Mouse (Mus musculus) neural tube, embryonic 11.5 days (tissue): ENCODE results near the gene Slain2. TPM values are rescaled to one million over a fixed set of nuclear protein-coding genes. Genes with fewer than 3 reads are reported as not detected.
"Not testable (repeated sequence)": the region's sequence is repeated elsewhere in the genome, so short reads cannot be mapped to it uniquely, and the experiment has no call there.

Experiments
- ATAC-seq: fragments of 200-750 bp; cut with Nextera tagmentation; 2 replicates; pipeline ENCODE4 v1.8.0; 2017; ENCODE audit warnings: moderate number of reproducible peaks, mild to moderate bottlenecking, moderate TSS enrichment, moderate library complexity; ENCODE audit not compliant: insufficient read depth, low FRiP score, low TSS enrichment
- DNase-seq: peaks from one replicate; pipeline ENCODE4 v3.0.0-alpha.2; 2015; ENCODE audit warnings: low spot score
- H3K27ac ChIP-seq: fragments of 300-500 bp; sonication (generic); 2 replicates; pipeline ENCODE4 v1.5.1; 2014; ENCODE audit warnings: low read depth, mild to moderate bottlenecking, low read length
- H3K27me3 ChIP-seq: fragments of 300-500 bp; sonication (generic); 2 replicates; pipeline ENCODE4 v1.6.1; 2014; ENCODE audit warnings: mild to moderate bottlenecking, low read length, mixed read lengths; ENCODE audit not compliant: control insufficient read depth, insufficient read depth
- H3K36me3 ChIP-seq: fragments of 300-500 bp; sonication (generic); 2 replicates; pipeline ENCODE4 v1.6.1; 2014; ENCODE audit warnings: mild to moderate bottlenecking, low read length, moderate library complexity, mixed read lengths; ENCODE audit not compliant: control insufficient read depth, insufficient read depth
- H3K4me1 ChIP-seq: fragments of 300-500 bp; sonication (generic); 2 replicates; pipeline ENCODE4 v1.6.1; 2014; ENCODE audit warnings: low read length, mixed read lengths; ENCODE audit not compliant: control insufficient read depth, insufficient read depth
- H3K4me2 ChIP-seq: fragments of 300-500 bp; sonication (generic); 2 replicates; pipeline ENCODE4 v1.6.1; 2014; ENCODE audit warnings: low read depth, mild to moderate bottlenecking, moderate library complexity
- H3K4me3 ChIP-seq: fragments of 300-500 bp; sonication (generic); 2 replicates; pipeline ENCODE4 v1.5.1; 2014; ENCODE audit warnings: low read depth, low read length
- H3K9ac ChIP-seq: fragments of 300-500 bp; sonication (generic); 2 replicates; pipeline ENCODE4 v1.6.1; 2014; ENCODE audit warnings: mild to moderate bottlenecking, low read length
- H3K9me3 ChIP-seq: fragments of 300-500 bp; sonication (generic); 2 replicates; pipeline ENCODE4 v1.6.1; 2016; ENCODE audit warnings: low read length; ENCODE audit not compliant: control insufficient read depth
- WGBS: fragments of 180-500 bp; shearing (Covaris S2); extraction: QIAGEN DNeasy Blood & Tissue Kit; methylation state at CpG from one replicate; pipeline ENCODE4 v1.1.7; 2014; 5-methylcytosine and 5-hydroxymethylcytosine counted together
- polyA plus RNA-seq: library from polyadenylated mRNA; unstranded; fragments of >200 nt; fragmentation: Nextera tagmentation; extraction: Ambion mirVana; gene quantifications from 2 replicates; pipeline ENCODE4 v1.2.1, GENCODE M21; 2014

Slain2 gene
- polyA plus RNA-seq, 1 experiment from 2014 or later: 30.6 TPM

DNA sequence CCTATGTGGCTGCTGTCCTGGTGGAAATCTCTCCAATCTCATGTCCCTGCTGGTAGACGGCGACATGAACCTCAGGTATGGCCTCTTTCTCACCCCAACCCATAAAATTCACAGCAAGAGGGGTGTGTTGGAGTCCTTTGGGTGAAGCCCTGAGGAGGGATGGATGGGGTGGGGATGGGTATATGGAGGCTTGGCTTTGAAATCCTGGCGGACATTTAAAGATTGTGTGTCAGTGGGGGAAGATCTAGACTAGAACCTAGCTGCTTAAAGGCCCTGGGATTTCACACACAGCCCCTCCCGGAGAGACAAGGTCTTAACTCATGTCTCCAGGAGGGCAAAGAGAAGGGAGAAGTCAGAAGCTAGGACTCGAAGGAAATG lies 93.5 kb downstream of the Slain2 start:
- no peak; the same call in 1 of the 2 replicates for ATAC-seq
- WGBS: 40% methylated on average over 5 of the region's 5 CpGs
- no peak for DNase-seq
- Histone ChIP-seq H3K36me3 (no peaks in the 10 kb centered on the region), H3K9ac (0 out of 2 replicates have a peak overlapping the region, but pooled peaks have one; percentile 9), H3K4me2 (no peak overlapping the region), H3K27me3 (peaks cover 10% of the 10 kb centered on the region), H3K9me3 (no peaks in the 10 kb centered on the region), H3K27ac (no peak overlapping the region), H3K4me1 (no peaks in the 10 kb centered on the region), H3K4me3 (peak overlapping the region; percentile 43)

DNA sequence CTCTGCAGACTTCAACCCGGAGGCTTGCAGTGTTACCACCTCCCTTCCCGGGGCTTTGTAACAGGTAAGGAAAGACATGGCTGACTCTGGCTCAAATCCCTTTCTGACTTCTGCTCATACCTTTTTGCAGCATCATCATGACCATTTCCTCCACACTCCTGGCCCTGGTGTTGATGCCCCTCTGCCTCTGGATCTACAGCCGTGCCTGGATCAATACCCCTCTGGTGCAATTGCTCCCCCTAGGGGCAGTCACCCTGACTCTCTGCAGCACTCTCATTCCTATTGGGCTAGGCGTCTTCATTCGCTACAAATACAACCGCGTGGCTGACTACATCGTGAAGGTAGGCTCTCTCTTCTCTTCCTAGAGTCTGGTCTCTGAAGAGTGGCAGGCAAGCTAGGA lies 94.1 kb downstream of the Slain2 start:
- DNase-seq: peak; percentile 35
- H3K27me3 ChIP-seq: not testable (repeated sequence)

DNA sequence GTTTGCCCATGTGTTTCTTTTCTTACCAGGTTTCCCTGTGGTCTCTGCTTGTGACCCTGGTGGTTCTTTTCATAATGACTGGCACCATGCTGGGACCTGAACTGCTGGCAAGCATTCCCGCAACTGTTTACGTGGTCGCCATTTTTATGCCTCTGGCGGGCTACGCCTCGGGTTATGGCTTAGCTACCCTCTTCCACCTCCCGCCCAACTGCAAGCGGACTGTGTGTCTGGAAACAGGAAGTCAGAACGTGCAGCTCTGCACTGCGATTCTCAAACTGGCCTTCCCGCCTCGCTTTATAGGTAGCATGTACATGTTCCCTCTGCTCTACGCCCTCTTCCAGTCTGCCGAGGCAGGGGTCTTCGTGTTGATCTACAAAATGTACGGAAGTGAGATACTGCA lies 97.7 kb downstream of the Slain2 start:
- H3K9me3 ChIP-seq, H3K4me2 ChIP-seq, ATAC-seq, H3K4me1 ChIP-seq, H3K4me3 ChIP-seq, H3K9ac ChIP-seq, H3K36me3 ChIP-seq, DNase-seq, H3K27ac ChIP-seq: not testable (repeated sequence)
- H3K27me3 ChIP-seq: peaks cover 12% of the 10 kb centered on the region
- WGBS: 93% methylated on average over 13 of the region's 16 CpGs

More for the DNA sequence above, 94.1 kb downstream of the Slain2 start:
- ATAC-seq, H3K9me3 ChIP-seq, H3K9ac ChIP-seq, H3K27ac ChIP-seq, H3K4me2 ChIP-seq, H3K4me3 ChIP-seq, H3K4me1 ChIP-seq, H3K36me3 ChIP-seq: not testable (repeated sequence)
- WGBS: 42% methylated on average over 8 of the region's 8 CpGs

DNA sequence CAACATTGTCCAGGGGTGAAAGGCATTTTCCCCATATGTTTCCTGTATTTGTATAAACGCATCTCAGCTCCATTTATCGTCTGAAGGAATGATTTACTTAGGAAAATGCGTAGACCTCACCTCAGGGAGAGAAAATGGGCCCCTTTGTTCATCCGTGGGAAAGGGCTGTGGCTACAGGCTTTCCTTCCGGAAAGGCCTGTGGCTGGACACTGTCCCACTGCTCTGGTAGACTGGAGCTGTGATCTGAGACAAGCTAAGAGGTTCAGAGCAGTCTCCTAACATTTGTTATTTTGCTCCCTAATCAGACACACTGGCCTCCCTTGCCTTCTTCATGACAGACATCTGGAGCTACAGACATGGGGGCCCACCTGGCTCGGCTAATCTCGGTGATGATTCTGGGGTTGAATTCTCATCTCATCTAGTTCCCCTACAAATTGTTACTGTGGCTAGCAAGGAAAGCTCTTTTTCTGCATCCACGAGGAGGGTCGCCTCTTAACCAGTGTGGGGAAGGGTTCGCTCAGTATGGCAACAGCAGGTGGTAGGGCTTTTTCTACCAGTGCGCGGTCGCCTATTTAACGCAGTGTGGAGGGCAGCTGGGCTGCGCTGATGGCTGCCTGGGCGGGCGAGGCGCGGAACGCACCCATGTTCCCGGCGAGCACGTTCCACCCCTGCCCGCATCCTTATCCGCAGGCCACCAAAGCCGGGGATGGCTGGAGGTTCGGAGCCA lies 98.9 kb downstream of the Slain2 start:
- H3K27me3 ChIP-seq, H3K36me3 ChIP-seq, H3K27ac ChIP-seq, DNase-seq, H3K4me1 ChIP-seq, H3K4me3 ChIP-seq, H3K9ac ChIP-seq, H3K9me3 ChIP-seq: not testable (repeated sequence)
- peak overlapping the region; percentile 61 for H3K4me2 ChIP-seq
- ATAC-seq: peak; percentile 53; the same call in 1 of the 2 replicates
- WGBS: 18% methylated on average over 24 of the region's 27 CpGs

DNA sequence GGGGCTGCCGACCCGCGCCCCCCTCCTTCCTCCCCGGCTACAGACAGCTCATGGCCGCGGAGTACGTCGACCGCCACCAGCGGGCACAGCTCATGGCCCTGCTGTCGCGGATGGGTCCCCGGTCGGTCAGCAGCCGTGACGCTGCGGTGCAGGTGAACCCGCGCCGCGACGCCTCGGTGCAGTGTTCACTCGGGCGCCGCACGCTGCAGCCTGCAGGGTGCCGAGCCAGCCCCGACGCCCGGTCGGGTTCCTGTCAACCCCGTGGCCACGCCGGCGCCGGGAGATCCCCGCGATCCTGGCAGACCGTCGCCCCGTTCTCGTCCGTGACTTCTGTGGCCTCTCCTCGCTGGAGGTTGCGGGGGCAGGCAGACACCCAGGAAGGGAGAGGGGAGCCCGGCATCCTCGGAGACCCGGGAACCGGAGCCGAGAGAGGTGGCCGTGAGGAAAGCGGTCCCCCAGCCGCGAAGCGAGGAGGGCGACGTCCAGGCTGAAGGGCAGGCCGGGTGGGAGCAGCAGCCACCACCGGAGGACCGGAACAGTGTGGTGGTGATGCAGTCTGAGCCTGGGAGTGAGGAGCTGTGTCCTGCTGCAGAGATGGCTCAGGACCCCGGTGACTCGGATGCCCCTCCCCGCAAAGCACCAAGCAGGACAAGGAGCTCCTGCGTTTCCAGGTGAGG lies 99.6 kb downstream of the Slain2 start:
- DNase-seq (peak; percentile 50), ATAC-seq (peak; percentile 75)
- Histone ChIP-seq H3K4me2 (peak overlapping the region; percentile 61), H3K4me3 (peak overlapping the region; percentile 32), H3K9ac (peak overlapping the region; percentile 41)
- not testable (repeated sequence) for H3K36me3 ChIP-seq, H3K9me3 ChIP-seq, H3K4me1 ChIP-seq, H3K27me3 ChIP-seq, H3K27ac ChIP-seq
- 3% methylated on average over 38 of the region's 65 CpGs for WGBS

DNA sequence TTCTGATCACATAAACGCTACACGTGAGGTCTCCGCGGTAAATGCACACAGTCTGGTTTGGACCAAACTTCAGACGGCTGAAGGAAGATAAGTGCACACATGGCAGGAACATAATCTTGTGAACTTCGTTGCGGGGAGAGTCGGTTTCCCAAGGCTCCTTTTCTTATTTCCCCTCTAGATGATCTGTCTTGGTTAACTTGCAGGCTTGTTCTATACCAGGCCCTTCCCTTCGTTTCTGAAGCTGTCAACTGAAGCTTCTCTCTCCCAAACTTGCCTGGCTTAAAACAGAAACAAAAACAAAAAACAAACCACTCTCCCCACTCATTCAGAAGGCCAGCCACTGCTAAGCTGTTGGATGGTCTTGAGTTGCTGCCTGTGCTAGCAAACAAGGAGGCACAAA lies 100.6 kb downstream of the Slain2 start:
- Histone ChIP-seq H3K27ac (no peak overlapping the region), H3K27me3 (peaks cover 6% of the 10 kb centered on the region; the same call in 1 of the 2 replicates), H3K9me3 (no peaks in the 10 kb centered on the region), H3K36me3 (no peaks in the 10 kb centered on the region), H3K4me2 (no peak overlapping the region), H3K4me3 (no peak overlapping the region), H3K9ac (no peak overlapping the region), H3K4me1 (no peaks in the 10 kb centered on the region)
- ATAC-seq: no peak
- DNase-seq: no peak
- 52% methylated on average over 9 of the region's 9 CpGs for WGBS

DNA sequence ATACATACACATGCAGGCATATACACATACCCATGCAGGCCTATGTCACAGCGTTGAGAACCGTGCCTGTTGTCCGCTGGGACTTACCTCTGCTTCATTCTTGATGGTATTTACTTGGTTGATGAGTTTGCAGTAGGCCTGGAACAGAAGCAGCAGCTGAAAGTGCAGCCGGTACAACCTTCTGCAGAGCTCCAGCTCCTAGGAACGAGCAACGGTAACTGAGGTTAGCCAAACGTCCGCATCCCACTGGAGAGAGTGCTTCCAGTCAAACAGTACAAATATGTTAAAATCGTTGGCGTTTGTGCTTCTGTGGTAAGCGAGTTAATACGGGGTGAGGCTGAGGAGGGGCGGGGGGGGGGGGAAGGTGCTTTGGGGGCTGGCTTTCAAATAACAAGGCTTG lies 109.7 kb downstream of the Slain2 start:
- peaks cover 6% of the 10 kb centered on the region; the same call in 1 of the 2 replicates for H3K36me3 ChIP-seq
- no peak overlapping the region for H3K27ac ChIP-seq
- no peak overlapping the region for H3K9ac ChIP-seq
- H3K9me3 ChIP-seq: no peaks in the 10 kb centered on the region
- no peaks in the 10 kb centered on the region for H3K27me3 ChIP-seq
- no peak for ATAC-seq
- no peak overlapping the region for H3K4me3 ChIP-seq
- no peak for DNase-seq
- H3K4me1 ChIP-seq: no peaks in the 10 kb centered on the region
- H3K4me2 ChIP-seq: no peak overlapping the region
- WGBS: 90% methylated on average over 13 of the region's 13 CpGs
